Mouse (Mus musculus): ENCODE measurements around the gene Chst14.

Gene Chst14

DNA sequence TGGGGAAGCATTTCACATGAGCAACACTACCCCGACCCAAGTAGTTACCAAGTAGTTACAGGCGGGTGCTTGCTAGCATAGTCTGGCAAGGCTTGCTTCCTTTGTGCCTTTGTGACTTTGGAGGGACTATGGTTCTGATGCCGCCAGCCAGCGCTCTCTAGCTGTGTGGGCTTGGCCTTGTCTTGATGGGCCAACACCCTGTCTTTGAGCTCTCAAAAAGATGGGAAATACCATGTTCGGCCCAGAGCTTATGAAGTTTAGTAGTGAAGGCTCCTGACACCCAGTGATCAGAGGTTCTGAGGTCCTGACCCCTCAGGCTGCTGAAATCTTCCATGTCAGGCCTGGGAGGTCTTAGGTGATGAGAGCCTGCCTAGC lies 20.2 kb upstream of the Chst14 start:
- DNase-seq: no peak

DNA sequence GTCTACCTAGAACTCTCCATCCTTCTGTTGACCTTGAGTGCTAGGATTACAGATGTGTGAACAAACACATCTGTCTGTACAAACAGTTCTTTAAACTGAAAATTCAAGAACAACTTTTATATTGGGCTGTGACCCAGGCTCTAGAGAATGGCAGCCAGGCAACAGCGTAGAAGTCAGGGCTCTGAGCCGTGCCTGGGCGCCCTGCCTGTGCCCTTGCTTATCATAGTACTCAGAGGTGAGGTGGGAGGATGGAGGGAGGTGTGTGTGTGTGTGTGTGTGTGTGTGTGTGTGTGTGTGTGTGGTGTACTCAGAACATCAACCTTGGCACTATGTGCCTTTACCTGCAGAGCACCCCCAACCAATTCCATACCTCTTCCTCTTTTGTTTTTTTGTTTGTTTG lies 18.5 kb upstream of the Chst14 start:
- DNase-seq: no peak

DNA sequence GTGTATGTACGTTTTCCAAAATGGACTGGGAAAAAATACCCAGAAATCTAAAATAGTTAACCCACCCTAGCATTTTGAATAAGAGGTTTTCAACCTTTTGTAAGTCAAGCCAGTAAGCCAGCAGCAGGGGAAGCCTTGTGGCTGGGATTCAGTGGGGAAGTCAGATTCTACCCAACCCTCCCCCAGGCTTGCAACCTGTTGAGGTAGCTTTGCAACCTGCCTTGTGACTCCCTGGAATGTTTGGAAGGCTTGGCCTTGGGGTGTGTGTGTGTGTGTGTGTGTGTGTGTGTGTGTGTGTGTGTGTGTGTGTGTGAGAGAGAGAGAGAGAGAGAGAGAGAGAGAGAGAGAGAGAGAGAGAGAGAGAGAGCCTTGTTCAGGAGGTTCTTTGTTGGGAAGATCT lies 17.1 kb upstream of the Chst14 start:
- DNase-seq: no peak

DNA sequence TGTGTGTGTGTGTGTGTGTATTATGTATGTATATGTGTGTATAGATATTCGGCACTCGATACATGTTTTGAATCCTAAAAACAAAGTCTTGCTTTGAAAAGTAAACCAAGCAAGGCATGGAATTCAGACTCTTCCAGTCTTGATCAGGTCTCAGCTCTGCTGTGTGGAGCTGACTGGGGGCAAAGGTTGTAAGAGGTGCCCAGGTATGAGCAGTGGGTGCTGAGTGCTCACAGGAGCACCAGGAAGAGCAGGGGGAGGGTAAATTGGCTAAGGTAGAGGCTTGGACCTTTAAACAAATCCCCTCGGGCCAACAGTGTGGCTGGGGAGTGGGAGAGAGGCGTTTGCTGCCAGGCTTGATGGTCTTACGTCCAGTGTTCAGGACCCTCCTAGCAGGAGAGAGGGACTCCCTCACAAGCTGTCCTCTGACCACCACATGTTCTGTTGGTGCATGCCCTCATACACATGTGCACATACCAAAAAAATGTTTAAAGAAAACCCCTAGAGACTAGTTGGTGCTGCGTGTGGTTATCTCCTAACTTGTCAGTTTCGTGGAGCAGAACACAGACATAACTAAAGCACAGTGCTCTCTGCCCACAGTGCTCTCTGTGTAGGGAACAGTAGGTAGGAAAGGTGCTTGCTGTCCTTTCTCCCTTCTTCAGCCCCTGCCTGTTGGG lies 15.6 kb upstream of the Chst14 start:
- no peak for DNase-seq

DNA sequence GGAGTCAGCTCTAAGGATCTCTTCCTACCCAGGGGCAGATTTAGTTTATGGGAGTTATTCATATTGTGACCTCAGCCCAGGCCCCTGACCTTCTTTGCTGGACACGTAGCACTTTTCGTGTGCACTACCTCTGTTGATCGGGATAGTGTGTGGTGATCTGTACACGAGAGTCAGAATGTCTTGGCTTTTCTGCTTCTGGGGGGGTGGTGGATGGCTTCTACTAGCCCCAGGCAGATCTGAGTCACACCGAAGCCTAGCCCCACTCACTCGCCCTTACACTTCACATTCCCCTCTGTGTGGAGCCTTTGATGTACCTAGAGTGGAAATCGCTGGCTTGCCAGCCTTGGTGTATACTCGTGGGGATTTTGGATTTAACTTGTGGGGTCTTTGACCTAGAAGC lies 13.6 kb upstream of the Chst14 start:
- no peak for DNase-seq

DNA sequence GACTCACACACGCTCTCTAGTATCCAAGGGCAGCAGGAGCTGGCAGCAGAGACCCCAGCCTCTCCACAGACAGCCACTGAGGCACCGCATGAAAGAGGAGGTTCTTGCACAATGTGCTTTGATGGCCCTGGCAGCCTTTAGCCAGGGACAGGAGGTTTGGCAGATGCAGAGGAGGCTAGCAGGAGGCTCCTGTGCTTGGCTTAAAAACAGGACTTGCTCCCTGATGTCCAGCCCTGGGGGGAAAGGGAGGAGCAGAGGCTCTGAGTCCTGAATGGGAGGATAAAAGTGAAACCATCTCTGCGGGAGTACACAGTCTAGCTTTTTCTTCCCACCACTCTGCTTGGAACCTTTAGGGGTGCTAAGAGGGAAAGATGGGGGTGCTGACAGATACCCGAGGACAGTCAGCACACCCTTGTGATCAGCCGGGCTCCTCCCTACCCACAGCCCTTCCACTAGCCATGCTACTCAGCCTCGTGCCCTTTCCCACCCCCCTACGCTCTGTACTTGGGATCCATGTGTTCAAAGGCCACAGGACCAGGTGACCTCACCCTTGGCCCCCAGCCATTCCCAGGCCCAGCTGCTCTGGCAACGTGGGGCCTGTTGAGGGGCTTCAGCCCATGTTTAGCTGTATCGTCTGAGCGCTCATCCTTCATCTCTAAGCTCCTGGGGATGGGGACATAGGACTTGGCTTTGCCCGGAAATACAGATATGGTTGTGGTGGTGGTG lies 12.6 kb upstream of the Chst14 start:
- DNase-seq: no peak

DNA sequence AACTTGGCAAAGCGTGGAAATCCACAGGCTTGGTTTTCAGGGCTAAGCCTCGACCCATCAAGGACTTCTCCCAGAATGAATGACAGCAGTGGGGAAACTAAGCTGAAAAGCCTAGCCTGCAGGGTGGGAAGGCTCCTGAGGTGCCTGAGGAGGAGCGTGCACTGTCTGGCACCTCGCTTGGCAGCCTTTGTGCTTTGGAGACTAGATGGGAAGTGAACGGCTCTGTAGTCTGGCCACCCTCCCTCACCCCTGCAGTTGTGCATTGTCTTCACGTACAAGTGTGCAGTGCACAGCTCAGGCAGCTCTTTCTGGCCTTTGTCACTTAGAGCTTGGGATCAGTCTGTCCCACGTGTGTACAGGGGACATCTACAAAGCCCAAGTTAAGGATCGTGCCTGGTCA lies 11.6 kb upstream of the Chst14 start:
- DNase-seq: no peak

DNA sequence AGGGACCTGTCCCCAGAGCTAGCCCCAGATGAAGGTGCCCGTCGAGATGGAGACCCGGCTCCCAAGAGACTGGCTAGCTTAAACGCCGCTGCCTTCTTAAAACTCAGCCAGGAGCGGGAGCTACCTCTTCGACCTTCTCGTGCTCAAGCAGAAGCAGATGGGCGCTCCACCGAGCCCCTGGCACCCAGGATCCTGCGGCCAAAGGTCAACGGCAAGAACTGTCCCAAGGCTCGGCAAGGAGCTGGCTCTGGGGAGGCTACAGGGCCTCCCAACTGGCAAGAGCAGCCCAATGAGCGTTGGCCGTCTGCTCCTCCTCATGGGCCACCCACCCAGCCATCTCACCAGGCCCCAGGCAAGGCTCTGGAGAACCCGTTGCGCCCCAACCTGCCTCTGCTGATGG lies 9.9 kb upstream of the Chst14 start:
- no peak for DNase-seq

DNA sequence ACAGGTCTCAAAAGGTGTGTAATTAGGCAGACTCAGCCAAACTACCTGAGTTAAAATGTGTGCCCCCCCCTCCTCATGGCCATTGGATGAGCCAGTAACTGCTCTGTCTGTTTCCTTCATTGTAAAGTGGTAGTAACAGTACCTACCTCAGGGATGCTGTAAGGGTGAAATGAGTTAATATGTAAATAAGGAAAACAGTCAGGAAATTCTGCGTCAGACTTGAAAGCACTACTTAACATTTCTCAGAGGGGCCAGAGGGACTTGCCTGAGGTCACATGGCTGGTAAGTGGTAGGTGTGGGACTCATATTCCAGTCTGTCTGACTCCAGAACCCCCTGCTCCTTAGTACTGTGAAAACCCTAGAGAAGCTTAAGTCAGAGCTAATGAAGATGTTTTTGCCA lies 7.8 kb upstream of the Chst14 start:
- no peak for DNase-seq

DNA sequence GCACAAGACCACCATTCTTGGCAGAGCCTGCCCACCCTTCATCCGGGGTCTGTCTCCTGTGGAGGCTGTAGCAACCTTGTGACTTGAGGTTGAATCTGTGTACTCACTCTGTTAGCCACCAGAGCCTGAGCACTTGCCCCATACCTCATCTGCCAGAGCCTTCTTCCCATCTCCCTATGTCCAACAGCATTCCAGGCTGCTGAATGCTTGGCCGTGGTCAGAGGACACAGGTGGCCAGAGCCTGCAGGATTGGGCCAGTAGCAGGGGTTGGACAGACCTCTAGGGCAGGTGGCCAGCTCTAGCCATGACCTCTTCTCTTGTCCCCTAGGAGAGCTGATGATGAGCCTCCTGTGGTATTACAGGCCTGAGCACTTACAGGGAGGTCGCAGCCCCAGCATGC lies 5.9 kb upstream of the Chst14 start:
- no peak for DNase-seq

DNA sequence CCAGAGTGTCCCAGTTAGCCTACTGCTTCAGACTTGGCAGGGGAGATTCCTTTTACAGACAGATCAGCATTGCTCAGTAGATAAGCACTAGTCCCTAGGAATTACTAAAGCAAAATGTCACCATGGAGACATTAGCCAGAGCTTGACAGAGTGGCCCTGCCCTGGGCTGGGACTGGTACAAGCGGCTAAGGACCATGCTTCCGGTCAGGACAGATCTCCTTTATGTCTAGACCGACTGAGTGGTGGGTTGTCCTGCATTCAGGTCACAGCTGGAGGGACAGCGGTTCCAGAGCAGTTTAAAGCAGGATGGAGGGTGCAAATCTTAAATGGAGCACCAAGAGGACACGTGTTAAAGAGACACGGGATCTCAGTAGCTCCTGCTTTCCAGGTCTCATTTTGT lies 344 bp upstream of the Chst14 start:
- no peak for DNase-seq

DNA sequence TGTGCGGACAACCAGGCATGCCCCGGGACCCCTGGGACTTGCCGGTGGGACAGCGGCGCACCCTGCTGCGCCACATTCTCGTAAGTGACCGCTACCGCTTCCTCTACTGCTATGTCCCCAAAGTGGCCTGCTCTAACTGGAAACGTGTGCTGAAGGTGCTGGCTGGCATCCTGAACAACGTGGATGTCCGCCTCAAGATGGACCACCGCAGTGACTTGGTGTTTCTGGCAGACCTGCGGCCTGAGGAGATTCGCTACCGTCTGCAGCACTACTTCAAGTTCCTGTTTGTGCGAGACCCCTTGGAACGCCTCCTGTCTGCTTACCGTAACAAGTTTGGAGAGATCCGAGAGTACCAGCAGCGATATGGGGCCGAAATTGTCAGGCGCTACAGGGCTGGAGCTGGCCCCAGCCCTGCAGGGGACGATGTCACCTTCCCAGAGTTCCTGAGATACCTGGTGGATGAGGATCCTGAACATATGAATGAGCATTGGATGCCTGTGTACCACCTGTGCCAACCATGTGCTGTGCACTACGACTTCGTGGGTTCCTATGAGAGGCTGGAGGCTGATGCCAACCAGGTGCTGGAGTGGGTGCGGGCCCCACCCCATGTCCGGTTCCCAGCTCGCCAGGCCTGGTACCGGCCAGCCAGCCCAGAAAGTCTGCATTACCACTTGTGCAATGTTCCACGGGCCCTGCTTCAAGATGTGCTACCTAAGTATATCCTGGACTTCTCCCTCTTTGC lies 873 bp downstream of the Chst14 start:
- DNase-seq: peak; percentile 24

DNA sequence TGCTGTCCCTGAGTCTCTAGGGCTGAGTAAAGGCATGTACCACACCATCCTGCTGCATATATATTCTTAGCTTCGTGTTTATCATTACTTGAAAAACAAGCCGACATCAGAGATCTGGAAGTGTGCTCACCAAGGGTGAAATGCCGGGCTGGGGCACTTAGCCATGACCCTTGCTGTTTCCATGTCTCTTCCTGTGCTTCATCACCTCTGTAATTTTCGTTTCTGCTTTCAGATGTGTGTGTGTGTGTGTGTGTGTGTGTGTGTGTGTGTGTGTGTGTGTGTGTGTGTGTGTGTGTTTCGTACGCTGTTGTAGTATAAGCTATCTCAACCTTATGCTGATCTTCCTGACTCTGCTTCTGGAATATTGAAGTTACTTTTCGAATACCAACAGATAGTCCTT lies 15.0 kb downstream of the Chst14 start:
- DNase-seq: no peak

DNA sequence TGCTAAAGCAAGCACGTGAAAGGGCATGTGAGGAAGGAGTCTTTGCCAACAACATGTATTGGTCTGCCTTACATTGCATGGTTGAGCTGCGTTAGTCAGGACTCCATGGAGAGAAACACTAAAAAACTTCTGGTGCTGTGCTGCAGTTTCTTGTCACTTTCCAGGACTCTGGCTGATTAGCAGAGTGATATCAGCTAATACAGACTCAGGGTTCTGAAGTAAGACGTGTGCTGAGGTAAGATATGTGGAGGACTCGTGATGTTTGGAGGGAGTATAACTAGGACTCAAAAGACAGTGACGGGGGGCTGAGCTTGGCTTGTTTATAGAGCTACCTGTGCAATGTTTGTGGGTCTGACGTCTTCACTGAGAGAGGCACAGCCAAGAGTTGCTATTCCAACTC lies 16.9 kb downstream of the Chst14 start:
- DNase-seq: no peak

DNA sequence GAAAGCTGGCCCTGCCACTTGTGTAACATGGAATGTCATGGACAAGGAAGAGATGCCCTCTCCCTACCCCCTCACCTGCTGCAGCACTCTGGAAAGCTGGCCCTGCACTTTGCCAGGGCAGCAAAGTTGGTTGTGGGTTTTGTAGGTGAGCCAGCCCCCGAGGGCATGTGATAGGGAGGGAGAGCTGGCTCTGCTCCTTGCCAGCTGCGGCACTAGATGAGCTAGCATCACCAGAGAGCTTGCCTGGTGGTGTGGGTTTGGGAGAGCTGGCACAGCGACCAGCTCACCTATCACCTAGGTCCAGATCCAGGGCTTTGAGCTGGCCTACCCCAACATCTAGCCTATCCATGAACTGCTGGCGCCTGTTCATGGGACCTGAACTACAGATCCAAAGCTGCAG lies 22.5 kb downstream of the Chst14 start:
- no peak for DNase-seq

DNA sequence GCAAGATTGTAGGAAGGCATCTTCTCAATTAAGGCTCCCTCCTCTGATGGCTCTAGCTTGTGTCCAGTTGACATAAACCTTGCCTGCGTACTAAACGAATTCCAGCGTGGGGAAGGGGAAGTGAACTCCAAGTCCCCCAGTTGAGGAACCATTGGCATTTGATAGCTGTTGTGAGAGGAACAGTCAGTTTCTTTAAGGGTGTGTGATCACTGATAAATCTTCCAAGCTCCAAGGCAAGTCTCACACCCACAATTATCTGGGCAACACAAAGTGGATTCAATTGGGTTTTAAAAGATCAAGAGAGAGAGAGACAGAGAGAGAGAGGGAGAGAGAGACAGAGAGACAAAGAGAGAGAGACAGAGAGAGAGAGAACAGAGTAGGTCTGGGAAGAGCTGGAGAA lies 23.4 kb downstream of the Chst14 start:
- DNase-seq: no peak

DNA sequence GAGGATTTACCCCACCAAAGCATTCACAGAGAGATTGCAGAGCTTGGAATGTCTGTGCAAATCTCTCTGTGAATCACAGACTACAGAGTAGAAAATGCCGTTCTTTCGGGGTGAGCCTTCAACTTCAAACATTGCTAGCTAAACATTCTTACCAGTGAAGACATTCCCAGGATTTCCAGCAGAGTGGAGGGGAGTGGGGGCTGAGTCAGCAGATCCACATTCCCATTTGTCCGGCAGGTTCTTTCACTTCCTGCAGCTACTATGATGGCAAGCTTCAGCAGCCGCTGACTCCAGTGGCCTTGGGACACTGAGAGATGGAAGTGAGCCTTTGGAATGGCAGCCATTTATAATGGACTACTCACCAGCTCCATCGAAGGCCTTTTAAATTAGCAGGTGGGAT lies 30.2 kb downstream of the Chst14 start:
- DNase-seq: no peak

DNA sequence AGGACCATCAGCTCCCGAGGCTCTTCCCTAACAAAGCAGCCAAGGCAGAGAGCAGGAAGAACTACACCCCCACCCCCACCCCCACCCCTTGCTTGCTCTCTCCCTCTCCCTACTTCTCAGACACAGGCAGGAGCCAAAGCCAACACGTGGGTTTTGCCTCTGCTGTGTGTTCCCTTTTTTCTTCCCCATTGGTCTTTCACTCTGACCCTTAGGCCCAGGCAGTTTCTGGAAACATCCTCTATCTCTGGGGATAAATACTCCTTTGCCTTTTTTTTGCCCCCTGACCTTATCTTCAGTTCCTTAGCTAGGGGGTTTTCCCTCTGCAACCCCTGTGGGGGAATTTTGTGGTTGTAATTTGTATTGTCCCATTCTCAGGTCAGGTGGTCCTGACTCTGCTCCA lies 33.3 kb downstream of the Chst14 start:
- no peak for DNase-seq

DNA sequence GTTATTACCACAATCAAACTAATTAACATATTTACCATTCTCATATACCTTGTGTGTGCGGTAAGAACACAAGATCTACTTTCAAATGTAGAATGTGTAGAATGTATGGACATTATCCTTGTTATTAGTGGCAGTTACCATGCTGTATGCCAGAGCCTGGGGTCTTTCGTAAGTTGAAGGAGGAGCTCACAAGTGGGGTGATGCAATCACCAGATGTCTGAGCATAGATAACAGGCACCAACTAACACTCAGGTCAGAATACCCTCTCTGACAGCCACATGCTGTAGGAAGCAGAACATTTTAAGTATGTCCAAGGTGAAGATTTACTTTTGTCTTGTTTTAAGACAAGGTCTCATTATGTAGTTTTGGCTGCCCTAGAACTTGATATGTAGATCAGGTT lies 34.1 kb downstream of the Chst14 start:
- DNase-seq: no peak

DNA sequence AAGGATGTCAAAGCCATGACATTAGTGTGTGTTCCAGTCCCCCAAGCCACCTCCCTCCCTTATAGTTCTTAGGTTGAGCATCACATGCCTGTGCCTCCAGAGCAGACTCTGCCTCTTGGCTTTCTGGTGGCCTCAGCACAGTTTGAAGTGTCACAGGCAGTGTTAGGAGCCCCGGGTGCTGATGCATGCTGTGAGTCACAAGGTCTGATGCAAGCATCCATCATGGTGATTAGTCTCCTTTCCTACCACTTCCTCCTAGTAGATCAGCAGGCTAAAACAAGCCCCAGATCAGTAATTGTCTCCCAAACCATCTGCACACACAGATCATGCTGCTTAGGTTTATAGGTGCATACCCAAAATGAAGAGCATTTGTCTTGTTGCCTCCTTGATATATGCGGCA lies 35.2 kb downstream of the Chst14 start:
- DNase-seq: no peak

DNA sequence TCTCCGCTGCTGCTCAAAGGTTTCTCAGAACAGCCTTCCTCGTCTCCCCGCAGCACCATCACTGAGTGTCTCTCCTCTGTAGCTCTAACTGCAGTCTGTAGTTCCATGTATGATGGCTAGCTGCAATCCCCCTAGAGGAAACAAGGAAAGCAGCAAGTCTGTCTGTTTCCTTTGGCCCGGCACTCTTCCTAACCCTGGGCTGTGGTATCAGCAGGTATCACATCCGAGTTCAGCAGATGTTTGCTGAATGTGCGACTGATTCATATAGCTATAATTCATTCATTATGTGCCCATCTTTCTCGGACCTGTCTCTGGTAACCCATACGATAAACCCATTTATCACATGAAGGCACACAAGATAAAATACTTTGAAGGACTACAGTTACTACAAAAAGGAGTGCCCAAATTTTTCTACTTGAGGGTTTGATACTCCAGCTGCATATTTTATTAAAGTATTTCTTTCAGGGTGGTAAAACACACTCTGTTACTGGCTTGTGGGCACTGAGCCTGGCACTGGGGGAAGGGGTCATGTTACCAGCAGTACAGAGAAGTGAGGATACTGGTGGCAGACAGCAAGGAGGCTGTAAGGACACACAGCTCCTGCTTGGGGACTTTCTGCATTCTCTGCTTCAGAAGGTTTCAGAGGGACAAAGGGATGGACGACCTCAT lies 36.8 kb downstream of the Chst14 start:
- no peak for DNase-seq

DNA sequence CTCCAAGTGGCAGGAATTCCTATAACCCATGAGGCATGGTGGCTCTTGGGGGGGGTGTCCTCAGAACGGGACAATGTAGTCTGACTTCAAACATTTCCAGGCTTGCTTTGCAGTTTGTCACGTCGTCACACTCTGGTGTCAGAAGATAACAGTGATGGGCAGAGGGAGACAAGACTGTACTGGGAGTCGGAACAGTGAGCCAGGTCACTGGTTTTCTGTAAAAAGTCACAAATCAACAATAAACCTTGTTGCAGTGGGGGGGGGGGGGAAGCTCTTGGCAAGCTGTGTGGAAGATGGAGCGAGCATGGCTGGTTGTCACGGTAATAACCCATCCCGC lies 37.3 kb downstream of the Chst14 start:
- no peak for DNase-seq

DNA sequence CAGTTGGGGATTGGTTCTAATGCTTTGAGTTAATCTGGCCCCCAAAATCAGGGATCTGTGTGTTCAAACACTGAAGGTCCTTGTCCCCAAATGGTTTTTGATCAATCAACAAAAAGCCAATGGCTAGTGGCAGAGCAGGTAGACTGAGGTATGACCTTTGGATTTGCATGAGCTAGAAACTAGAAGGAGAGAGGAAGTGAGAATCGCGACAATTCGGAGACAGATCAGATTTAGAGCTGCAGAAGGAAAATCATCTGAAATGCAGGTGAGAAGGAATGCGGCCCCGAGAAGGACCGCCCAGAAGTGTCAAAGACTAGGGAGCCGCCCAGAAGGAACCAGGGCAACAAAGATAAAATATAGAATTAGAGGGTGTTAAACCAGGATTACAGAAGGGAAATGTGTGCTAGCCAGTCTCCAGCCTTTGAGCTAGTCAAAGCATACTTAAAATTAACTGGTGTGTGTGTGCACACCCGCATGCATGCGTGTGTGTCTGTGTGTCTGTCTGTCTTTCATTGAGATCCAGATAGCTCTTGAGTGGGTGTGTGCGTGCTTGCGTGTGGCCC lies 43.4 kb downstream of the Chst14 start:
- DNase-seq: no peak

DNA sequence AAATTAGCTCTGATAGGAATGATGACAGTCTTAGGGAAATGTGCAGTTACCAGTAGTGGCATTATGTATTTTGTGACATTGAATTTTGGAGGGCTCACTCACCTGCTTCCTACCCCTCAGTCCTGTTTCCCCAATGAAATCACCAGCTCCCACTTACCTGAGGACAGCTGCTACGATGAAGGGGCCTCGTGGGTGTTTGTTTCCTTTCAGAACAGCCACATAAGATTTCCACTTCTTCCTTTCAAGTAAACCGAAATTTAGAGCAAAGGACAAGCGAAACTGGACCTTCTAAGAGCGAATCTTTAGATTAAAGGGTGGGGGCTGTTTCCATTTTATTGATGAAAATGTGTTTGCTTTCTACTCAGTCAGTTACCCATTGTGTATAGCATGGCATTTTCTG lies 45.8 kb downstream of the Chst14 start:
- no peak for DNase-seq

All from thymus, postnatal 25 days (tissue).